Mouse (Mus musculus) spleen, postnatal 14 days (tissue): ENCODE measurements around the gene Nudt9.
"Not testable (repeated sequence)": the region's sequence is repeated elsewhere in the genome, so short reads cannot be mapped to it uniquely, and the experiment has no call there.

ENCODE experiments used
- DNase-seq, 2 experiments: peaks; one replicate each; pipeline ENCODE4 v3.0.0; 2021 to 2022; ENCODE audit warnings: low spot score in 2 of 2

Gene Nudt9

GRCm38 (mm10) chr5:104046256-104047199, at the start of gene Nudt9:
Nudt9 (plus strand) TSS chr5:104046306.
- peak; percentile 91 to 94 for DNase-seq

DNA sequence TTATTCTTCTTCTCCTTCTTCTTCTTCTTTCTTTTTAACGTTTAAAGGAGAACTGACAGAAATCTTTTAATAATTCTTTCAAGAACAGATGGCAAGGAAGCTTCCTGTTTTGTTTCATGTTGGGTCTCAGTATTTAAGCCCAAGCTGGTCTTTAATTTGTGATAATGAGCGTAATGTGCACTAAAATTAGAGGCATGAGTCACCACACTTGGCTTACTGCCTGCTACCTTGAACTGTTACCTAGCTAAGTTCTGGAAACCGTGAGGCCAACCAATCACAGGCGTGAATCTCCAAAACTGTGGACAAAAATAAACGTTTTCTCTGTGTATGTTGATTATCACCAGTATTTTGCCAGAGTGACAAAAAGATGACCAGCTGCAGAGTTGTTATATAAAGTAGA, 47.4 kb upstream of the Nudt9 start:
- DNase-seq = no peak

GRCm38 (mm10) chr5:103999738-104000137, 46.4 kb upstream of the Nudt9 start:
- peak; percentile 56 to 78 for DNase-seq

GRCm38 (mm10) chr5:104002549-104003255, 43.4 kb upstream of the Nudt9 start:
- DNase-seq = no peak

DNA sequence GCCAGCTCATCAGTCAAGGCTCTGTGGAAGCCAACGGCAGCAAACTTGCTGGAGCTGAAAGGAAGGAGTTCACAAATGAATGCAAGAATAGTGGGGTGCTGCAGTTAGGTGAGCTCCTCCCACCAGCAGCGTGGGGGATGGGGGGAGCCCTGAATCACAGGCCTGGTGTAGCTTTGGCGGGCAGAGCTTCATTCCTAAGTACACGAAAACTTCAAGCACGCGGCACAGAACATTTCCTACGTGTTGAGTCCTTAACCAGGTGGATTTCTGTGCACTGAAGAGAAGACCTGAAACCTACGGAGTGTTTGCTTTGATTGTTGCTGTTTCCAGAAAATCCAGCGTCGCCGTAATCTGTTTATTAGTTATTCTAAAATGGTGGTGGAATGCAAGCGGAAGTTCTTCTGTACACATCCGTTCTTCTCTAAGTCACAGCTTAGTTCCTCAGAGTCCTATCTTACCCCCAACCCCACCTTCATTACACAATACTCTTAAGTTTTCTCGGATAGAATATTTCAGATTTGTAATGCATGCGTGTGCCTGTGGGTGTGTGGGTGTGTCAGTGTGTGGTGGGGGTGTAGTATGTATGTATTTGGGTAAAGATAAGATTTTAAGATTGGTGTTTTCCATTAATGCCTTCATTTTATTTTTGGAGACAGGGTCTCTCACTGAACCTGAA, 42.7 kb upstream of the Nudt9 start:
- DNase-seq = no peak

GRCm38 (mm10) chr5:104003955-104004354, 42.2 kb upstream of the Nudt9 start:
- no peak for DNase-seq

DNA sequence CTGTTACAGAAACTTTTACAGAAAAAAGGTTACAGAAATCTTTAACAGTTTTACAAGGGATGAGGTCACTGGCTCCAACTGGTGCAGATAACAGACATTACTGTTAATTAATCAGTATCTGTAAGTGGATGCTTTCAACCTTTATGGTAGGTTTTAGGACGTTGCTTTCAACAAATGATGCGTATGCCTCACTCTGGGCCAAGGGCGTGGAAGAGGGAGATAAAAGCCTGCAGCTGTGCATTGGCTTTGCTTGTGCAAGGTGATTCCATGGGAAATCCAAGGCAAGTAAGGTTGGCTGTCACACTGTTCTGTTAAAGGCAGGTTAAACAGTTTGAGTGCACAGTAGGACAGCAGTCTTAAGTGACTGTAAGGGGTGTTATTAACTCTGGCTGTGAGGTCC, 39.3 kb upstream of the Nudt9 start:
- DNase-seq = no peak

GRCm38 (mm10) chr5:104007801-104008200, 38.3 kb upstream of the Nudt9 start:
- no peak for DNase-seq

DNA sequence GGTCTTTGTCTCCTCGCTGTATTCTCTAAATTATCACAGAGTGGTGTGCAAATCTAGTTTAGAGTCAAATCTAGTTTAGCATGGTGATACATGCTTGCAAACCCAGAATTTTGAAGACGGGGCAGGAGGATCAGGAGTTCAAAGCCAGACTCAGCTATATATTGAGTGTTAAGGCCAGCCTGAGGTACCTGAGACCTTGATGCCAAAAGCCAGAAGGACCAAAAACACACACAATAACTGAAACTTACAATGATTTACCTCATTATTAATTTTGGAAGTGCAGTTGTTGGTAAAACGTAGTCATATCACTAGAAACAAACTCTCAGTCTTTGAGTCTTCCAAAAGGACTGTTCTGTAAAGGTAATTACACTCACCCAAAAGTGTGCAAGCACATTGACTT, 36.7 kb upstream of the Nudt9 start:
- DNase-seq = no peak

- DNase-seq = no peak
Measured at GRCm38 (mm10) chr5:104010261-104010660, 35.8 kb upstream of the Nudt9 start.

- no peak for DNase-seq
Measured at GRCm38 (mm10) chr5:104011419-104011818, 34.7 kb upstream of the Nudt9 start.

- DNase-seq = peak; percentile 26 to 44
Measured at GRCm38 (mm10) chr5:104021597-104022378, 24.3 kb upstream of the Nudt9 start, which contains the start of gene Hsd17b11. Hsd17b11 (minus strand) TSS chr5:104021919.

GRCm38 (mm10) chr5:104022558-104022957, 23.5 kb upstream of the Nudt9 start:
- no peak for DNase-seq

GRCm38 (mm10) chr5:104023289-104024020, 22.7 kb upstream of the Nudt9 start:
- no peak for DNase-seq

GRCm38 (mm10) chr5:104024193-104024592, 21.9 kb upstream of the Nudt9 start:
- not testable (repeated sequence) for DNase-seq

GRCm38 (mm10) chr5:104024762-104025161, 21.3 kb upstream of the Nudt9 start:
- no peak for DNase-seq

GRCm38 (mm10) chr5:104025245-104025854, 20.8 kb upstream of the Nudt9 start:
- DNase-seq = no peak

DNA sequence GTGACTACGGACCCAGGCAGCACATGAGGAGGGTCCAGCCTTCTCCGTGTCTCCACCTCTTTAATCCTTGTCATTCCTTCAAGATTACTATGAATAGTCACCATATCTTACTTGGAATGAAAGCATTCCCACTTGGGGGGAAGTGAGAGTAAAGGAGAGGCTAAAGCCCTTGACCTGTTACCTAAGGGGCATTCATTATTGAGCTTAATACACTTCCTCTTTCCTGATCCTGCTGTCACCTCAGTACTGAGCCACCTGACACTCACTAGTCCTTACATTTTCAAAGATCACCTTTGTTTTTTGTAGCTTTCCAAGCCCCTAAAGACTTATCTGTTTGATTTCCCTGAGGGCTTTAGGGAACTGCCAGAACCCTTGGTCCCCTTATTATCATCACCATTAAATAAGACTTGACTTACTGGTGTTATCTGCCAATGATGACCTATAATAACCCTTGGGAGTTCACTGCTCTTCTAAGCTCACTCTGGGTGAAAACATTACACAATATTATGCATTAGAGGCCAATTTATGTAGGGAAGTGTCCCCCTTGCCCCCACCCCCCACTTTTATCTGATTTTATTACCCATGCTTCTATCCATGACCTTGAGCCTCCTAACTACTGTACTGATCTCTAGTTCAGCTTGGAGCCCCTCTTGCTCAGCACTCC, 13.5 kb upstream of the Nudt9 start:
- no peak for DNase-seq

DNA sequence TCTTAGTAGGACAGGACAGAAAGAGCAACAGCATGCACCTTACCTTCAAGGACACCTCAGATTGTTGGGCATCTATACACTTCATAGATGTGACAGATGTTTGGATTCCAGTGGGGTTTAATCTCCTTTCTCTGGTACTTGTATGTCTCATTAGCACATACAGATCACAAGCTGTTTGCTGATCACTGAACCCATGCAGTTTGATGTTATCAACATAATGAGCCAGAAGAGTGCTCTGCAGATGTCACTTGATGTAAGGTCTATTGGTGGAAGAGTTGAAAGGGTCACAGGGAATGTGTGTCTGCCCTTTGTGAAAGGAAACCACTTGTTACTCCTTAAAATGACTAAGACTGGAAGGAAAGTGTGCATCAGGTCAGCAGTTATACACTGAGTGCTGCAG, 11.0 kb upstream of the Nudt9 start:
- DNase-seq = no peak

DNA sequence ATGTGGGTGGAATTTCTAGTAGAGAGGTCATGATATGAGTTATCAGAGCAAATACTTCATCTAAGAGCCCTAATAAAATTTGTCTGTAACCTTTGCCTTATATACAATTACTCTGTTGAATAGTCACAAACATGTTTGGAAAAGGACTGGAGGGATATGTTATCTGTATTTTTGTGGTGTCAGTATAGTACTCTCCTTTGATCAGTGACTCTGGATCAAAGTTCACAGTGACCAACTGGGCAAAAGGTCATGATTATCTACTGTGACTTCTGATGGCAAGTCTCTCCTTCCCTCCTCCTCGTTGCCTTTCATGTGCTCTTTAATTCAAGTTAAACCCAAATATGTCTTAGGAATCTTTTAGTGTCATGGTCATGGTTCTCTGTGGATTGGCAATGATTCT, 10.3 kb upstream of the Nudt9 start:
- no peak for DNase-seq
